Mouse (Mus musculus): Measurements from ENCODE around the gene Gm17093. TPM values are rescaled to one million over a fixed set of nuclear protein-coding genes. Genes with fewer than 3 reads are reported as not detected.
"Not testable (repeated sequence)": the region's sequence is repeated elsewhere in the genome, so short reads cannot be mapped to it uniquely, and the experiment has no call there.

Gm17093 gene
- polyA plus RNA-seq (2016; fragmentation: Nextera tagmentation; extraction: Ambion mirVana) = not detected in 2 replicates

DNA sequence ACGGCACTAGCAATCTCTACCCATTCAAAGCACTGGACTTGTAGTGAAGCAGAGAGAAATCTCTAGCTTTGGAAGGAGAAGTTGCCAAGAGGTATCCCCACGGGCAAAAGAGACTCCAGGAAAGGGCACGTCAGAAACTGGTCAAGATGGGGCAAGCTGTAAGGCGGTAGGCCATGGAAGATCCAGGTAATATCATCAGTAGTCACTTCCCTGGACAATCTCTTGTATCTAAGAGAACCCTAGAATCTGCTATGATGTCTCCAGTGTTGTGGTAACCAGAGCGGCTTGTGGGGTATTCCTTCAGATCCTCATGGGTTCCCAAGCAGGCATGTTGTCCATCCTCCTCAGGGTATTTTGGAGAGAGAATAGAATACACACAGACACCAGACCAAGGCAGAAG lies at the start of gene Gm17093:
Gm17093 (plus strand) TSS at position 301 of the 400 bp plus-strand sequence.
- H3K36me3 ChIP-seq = not testable (repeated sequence)

GRCm38 (mm10) chr14:44492163-44492562 lies 25.9 kb upstream of the Gm17093 start, which contains the start of gene BC061237:
BC061237 (plus strand) TSS chr14:44492463.
- not testable (repeated sequence) for H3K9me3 ChIP-seq (replicated peaks); H3K4me3 ChIP-seq; H3K36me3 ChIP-seq; H3K4me2 ChIP-seq; H3K27ac ChIP-seq (ENCODE audit: poor library complexity, severe bottlenecking); H3K9ac ChIP-seq; H3K27me3 ChIP-seq (replicated peaks); ATAC-seq (ENCODE audit: insufficient number of reproducible peaks, low FRiP score); H3K4me1 ChIP-seq (replicated peaks)
- WGBS = 93% methylated on average over 1 of the region's 1 CpGs

More for the DNA sequence above, at the start of gene Gm17093:
- H3K9ac ChIP-seq; ATAC-seq (ENCODE audit: insufficient number of reproducible peaks, low FRiP score); H3K4me2 ChIP-seq; H3K4me1 ChIP-seq (replicated peaks); H3K9me3 ChIP-seq (replicated peaks); H3K27me3 ChIP-seq (replicated peaks); H3K27ac ChIP-seq (ENCODE audit: poor library complexity, severe bottlenecking); H3K4me3 ChIP-seq: not testable (repeated sequence)
- WGBS = 71% methylated on average over 5 of the region's 5 CpGs

GRCm38 (mm10) chr14:44547961-44548360 lies 29.9 kb downstream of the Gm17093 start:
- not testable (repeated sequence) for H3K27ac ChIP-seq (ENCODE audit: poor library complexity, severe bottlenecking); H3K4me1 ChIP-seq (replicated peaks); H3K9me3 ChIP-seq (replicated peaks); H3K4me2 ChIP-seq; ATAC-seq (ENCODE audit: insufficient number of reproducible peaks, low FRiP score); H3K36me3 ChIP-seq; H3K27me3 ChIP-seq (replicated peaks); H3K4me3 ChIP-seq; H3K9ac ChIP-seq
- 78% methylated on average over 5 of the region's 5 CpGs for WGBS

Other genes with a start within 250 kb of the Gm17093 start
- not detected in 2 replicates for gene Gm8220, start 232.7 kb upstream of the Gm17093 start, polyA plus RNA-seq (2016; fragmentation: Nextera tagmentation; extraction: Ambion mirVana)
- not detected in 2 replicates for gene Gm5930, start 179.7 kb upstream of the Gm17093 start, polyA plus RNA-seq (2016; fragmentation: Nextera tagmentation; extraction: Ambion mirVana)
- gene Gm8229, start 152.9 kb upstream of the Gm17093 start, polyA plus RNA-seq (2016; fragmentation: Nextera tagmentation; extraction: Ambion mirVana) = not detected in 2 replicates
- gene Gm3371, start 107.6 kb upstream of the Gm17093 start, polyA plus RNA-seq (2016; fragmentation: Nextera tagmentation; extraction: Ambion mirVana) = not detected in 2 replicates
- not detected in 2 replicates for gene Gm8232, start 84.6 kb upstream of the Gm17093 start, polyA plus RNA-seq (2016; fragmentation: Nextera tagmentation; extraction: Ambion mirVana)
- gene BC061237, start 25.8 kb upstream of the Gm17093 start, polyA plus RNA-seq (2016; fragmentation: Nextera tagmentation; extraction: Ambion mirVana) = not detected in 2 replicates
- not detected in 2 replicates for gene Gm8247, start 64.9 kb downstream of the Gm17093 start, polyA plus RNA-seq (2016; fragmentation: Nextera tagmentation; extraction: Ambion mirVana)
- not detected in 2 replicates for gene Gm5624, start 109.7 kb downstream of the Gm17093 start, polyA plus RNA-seq (2016; fragmentation: Nextera tagmentation; extraction: Ambion mirVana)
- gene Gm8257, start 188.2 kb downstream of the Gm17093 start, polyA plus RNA-seq (2016; fragmentation: Nextera tagmentation; extraction: Ambion mirVana) = not detected in 2 replicates
- not detected in 2 replicates for gene Gm8267, start 232.1 kb downstream of the Gm17093 start, polyA plus RNA-seq (2016; fragmentation: Nextera tagmentation; extraction: Ambion mirVana)